Mouse (Mus musculus) lung, embryonic 15.5 days (tissue): Measurements from ENCODE around the gene Garem2. TPM values are rescaled to one million over a fixed set of nuclear protein-coding genes. Genes with fewer than 3 reads are reported as not detected.

Source experiments
- ATAC-seq: fragments of 200-750 bp; cut with Nextera tagmentation; 2 replicates; pipeline ENCODE4 v1.8.0; 2017; ENCODE audit warnings: moderate number of reproducible peaks, borderline replicate concordance; ENCODE audit not compliant: low FRiP score, low TSS enrichment; ENCODE audit errors: extremely low read depth
- H3K27ac ChIP-seq: fragments of 300-500 bp; sonication (generic); 2 replicates; pipeline ENCODE4 v1.5.1; 2015; ENCODE audit warnings: moderate library complexity, mild to moderate bottlenecking, inconsistent platforms
- H3K27me3 ChIP-seq: fragments of 300-500 bp; sonication (generic); 2 replicates; pipeline ENCODE4 v1.6.1; 2015; ENCODE audit warnings: inconsistent platforms
- H3K36me3 ChIP-seq: fragments of 300-500 bp; sonication (generic); 2 replicates; pipeline ENCODE4 v1.6.1; 2015; ENCODE audit warnings: inconsistent platforms
- H3K4me1 ChIP-seq: fragments of 300-500 bp; sonication (generic); 2 replicates; pipeline ENCODE4 v1.6.1; 2015; ENCODE audit warnings: inconsistent platforms
- H3K4me2 ChIP-seq: fragments of 300-500 bp; sonication (generic); 2 replicates; pipeline ENCODE4 v1.6.1; 2015; ENCODE audit warnings: inconsistent platforms, mild to moderate bottlenecking, moderate library complexity
- H3K4me3 ChIP-seq: fragments of 300-500 bp; sonication (generic); 2 replicates; pipeline ENCODE4 v1.5.1; 2015; ENCODE audit warnings: mild to moderate bottlenecking, inconsistent platforms
- H3K9ac ChIP-seq: fragments of 300-500 bp; sonication (generic); 2 replicates; pipeline ENCODE4 v1.6.1; 2015; ENCODE audit warnings: inconsistent platforms
- H3K9me3 ChIP-seq: fragments of 300-500 bp; sonication (generic); 2 replicates; pipeline ENCODE4 v1.6.1; 2016; ENCODE audit warnings: inconsistent platforms
- WGBS: fragments of 180-500 bp; shearing (Covaris S2); methylation state at CpG from one replicate; pipeline ENCODE4 v1.1.7; 2015; 5-methylcytosine and 5-hydroxymethylcytosine counted together
- polyA plus RNA-seq: library from polyadenylated mRNA; unstranded; fragments of >200 nt; fragmentation: Nextera tagmentation; extraction: Ambion mirVana; gene quantifications from 2 replicates; pipeline ENCODE4 v1.2.1, GENCODE M21; 2015

Gene Garem2
- polyA plus RNA-seq, 1 experiment from 2014 or later, result 0.22 TPM

DNA sequence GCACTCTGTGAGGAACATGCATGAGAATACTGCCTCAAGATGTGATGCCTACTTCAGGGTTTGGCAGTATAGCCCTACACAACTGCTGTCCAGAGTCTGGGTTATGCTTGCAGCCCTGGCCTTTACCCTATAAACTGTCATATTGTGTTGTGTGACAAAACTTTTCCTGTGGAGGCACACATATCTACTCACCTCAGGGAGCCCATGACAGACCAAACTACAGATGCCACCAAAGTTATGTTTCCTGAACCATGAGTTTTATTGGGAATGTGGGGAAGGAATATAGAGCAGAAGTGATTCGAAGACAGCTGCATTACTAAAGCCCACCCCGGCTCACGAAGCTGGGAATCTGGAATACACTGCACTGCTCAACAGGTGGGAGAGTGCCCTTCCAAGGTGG is 1.6 kb upstream of the Garem2 start:
- WGBS, result 79% methylated on average over 3 of the region's 3 CpGs
- Histone ChIP-seq H3K36me3 (no peaks in the 10 kb centered on the region), H3K4me2 (no peak overlapping the region), H3K9ac (no peak overlapping the region), H3K27ac (no peak overlapping the region), H3K4me1 (peaks cover 12% of the 10 kb centered on the region), H3K27me3 (peaks cover 60% of the 10 kb centered on the region), H3K9me3 (no peaks in the 10 kb centered on the region), H3K4me3 (no peak overlapping the region)
- no peak for ATAC-seq

DNA sequence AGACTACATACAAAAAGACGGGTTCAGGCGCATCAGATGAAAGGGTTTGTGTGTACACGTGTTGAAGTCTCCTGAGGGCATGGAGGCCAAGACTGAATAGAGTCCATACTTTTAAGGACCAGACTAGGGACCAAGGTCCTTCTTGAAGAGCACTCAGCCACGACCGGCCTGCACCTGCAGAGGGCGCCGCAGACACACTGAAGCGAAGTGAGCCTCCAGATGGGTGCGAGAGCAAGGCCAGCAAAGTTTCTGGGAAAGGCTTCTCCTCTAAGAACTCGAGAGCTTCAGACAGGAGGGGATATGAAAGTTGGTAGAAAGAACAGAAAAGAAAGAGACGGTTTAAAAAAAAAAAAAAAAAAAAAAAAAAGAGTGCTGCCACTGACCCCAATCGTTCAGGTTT is 622 bp upstream of the Garem2 start:
- Histone ChIP-seq H3K9ac (no peak overlapping the region), H3K4me2 (peak overlapping the region; percentile 97), H3K27ac (no peak overlapping the region), H3K4me3 (peak overlapping the region; percentile 49; the same call in 1 of the 2 replicates), H3K36me3 (no peaks in the 10 kb centered on the region), H3K4me1 (peaks cover 12% of the 10 kb centered on the region), H3K9me3 (no peaks in the 10 kb centered on the region), H3K27me3 (peaks cover 69% of the 10 kb centered on the region)
- 2% methylated on average over 12 of the region's 12 CpGs for WGBS
- no peak for ATAC-seq

DNA sequence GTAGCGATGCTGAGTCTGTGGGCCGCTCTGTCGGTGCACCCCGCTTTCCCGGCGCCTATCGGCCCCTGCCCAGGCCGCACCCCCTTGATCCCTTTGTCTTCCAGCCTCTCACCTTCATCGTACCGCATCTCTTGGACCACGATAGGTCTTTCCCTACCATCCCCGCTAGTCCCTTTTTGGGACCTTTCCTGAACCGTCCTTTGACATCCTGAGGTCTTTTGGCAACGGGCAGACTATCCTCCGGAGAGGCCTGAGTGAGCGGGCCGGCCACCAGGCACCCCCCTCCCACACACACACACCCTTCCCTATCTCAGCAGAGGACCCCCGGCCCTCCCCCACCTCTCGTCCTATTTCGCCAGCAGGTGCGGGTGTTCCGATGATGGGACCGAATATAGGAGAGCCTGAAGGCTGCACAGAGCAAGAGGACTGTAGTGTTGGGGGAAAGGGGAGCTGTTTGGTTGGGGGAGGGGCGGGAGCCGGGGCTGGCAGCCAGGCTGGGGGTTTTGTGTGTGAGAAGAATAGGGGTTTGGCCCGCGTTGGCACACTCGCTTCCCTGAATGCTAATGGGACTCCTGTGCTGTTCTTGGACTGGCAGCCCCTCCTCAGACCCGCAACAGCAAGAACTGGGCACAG is 823 bp downstream of the Garem2 start, which contains the start of gene 3110082J24Rik:
3110082J24Rik (minus strand) TSS at position 419 of the 633 bp plus-strand sequence.
- H3K4me1 ChIP-seq, result peaks cover 18% of the 10 kb centered on the region
- no peaks in the 10 kb centered on the region for H3K9me3 ChIP-seq
- H3K27ac ChIP-seq, result no peak within 1 kb of the TSS
- H3K4me3 ChIP-seq, result peak within 1 kb of the TSS; percentile 49
- no peaks in the 10 kb centered on the region for H3K36me3 ChIP-seq
- peak within 1 kb of the TSS; percentile 97 for H3K4me2 ChIP-seq
- H3K27me3 ChIP-seq, result peaks cover 84% of the 10 kb centered on the region
- WGBS, result under 1% methylated on average over 29 of the region's 29 CpGs
- ATAC-seq, result no peak
- peak within 1 kb of the TSS; percentile 34; the same call in 1 of the 2 replicates for H3K9ac ChIP-seq

DNA sequence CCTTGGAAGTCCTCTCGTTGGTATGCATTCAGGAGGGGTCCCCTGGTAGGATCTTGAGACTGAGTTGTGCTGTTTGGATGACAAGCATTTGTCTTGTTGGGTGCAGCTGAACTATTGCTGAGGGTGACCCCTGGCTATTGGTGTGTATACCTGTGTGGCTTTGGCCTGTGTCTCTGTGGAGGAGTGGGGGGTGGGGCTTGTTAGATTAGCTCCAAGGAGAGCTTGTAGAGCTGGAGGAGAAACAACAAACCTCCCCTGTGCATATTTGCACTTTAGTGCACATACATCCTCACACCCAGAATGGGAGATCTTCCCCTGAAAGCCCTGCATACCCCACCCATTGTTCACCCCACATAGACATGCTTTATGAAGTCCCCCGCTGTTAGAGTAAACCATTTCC is 1.8 kb downstream of the Garem2 start:
- Histone ChIP-seq H3K27ac (no peak overlapping the region), H3K9me3 (no peaks in the 10 kb centered on the region), H3K4me1 (peaks cover 25% of the 10 kb centered on the region), H3K27me3 (peaks cover 93% of the 10 kb centered on the region), H3K4me3 (no peak overlapping the region), H3K36me3 (no peaks in the 10 kb centered on the region), H3K9ac (no peak overlapping the region), H3K4me2 (no peak overlapping the region)
- ATAC-seq, result no peak
- WGBS, result 12% methylated on average over 2 of the region's 2 CpGs

DNA sequence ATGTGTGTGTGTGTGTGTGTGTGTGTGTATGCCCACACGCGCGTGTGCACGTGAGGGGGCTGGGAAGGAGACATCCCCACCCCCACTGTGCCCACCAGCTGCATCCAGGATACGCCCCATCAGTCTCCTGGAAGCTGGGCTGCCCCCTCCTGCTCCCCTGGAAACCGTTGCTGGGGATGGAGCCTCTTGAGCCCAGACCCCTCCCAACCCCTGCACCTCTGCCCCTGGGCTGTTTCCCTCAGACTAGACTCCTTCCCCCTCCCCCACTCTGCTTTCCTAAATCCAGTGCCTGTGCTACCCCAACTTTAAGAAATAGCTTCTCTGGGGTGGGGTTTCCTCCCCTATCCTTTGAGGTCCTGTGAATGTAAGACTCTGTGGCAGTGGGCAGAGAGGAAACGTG is 2.2 kb downstream of the Garem2 start:
- Histone ChIP-seq H3K4me2 (no peak overlapping the region), H3K4me1 (peaks cover 25% of the 10 kb centered on the region), H3K9ac (no peak overlapping the region), H3K27ac (no peak overlapping the region), H3K27me3 (peaks cover 98% of the 10 kb centered on the region), H3K9me3 (no peaks in the 10 kb centered on the region), H3K36me3 (no peaks in the 10 kb centered on the region), H3K4me3 (no peak overlapping the region)
- 13% methylated on average over 7 of the region's 7 CpGs for WGBS
- ATAC-seq, result no peak

DNA sequence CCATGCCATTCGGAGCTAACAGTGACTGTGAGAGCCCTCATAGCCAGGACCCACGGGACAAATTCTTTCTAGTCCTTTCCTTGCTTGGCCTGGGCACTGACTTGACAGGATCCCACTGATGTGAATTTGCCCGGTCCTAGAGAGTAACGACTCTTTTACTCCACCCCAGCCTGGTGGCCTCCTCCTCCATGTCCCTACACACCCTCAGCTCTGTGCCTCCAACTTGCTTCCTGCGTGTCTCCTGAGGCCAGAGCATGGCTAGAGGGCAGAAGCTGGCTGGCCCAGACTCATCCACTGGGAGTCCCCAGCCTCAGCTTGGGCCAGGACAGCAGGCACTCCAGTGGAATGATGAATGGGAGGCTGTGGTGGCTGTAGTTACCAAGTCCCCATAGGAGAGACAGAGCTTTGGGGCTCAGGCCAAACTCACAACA is 2.7 kb downstream of the Garem2 start:
- WGBS, result 7% methylated on average over 5 of the region's 5 CpGs
- Histone ChIP-seq H3K9ac (no peak overlapping the region), H3K4me2 (no peak overlapping the region), H3K27ac (no peak overlapping the region), H3K36me3 (no peaks in the 10 kb centered on the region), H3K9me3 (no peaks in the 10 kb centered on the region), H3K4me1 (peaks cover 25% of the 10 kb centered on the region), H3K27me3 (peaks cover 98% of the 10 kb centered on the region), H3K4me3 (no peak overlapping the region)
- no peak for ATAC-seq

DNA sequence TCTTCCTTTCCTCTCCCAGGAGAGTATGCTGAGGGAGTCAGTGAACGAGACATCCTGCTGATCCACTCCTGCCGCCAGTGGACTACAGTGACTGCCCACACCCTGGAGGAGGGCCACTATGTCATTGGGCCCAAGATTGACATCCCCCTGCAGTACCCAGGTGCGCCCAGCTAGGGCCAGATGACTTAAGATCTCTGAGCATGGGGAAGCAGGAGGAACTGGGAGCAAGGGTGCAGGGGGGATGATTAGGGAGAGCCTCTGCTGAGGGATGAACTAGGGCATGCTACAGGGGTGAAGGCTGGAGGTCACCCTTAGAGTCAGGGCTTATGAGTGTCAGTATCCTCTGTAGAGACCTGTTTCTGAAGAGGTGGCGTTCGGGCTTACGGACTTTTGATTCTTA is 3.3 kb downstream of the Garem2 start:
- H3K36me3 ChIP-seq, result no peaks in the 10 kb centered on the region
- no peak overlapping the region for H3K4me3 ChIP-seq
- H3K9me3 ChIP-seq, result no peaks in the 10 kb centered on the region
- H3K4me1 ChIP-seq, result peaks cover 26% of the 10 kb centered on the region
- H3K9ac ChIP-seq, result no peak overlapping the region
- H3K27ac ChIP-seq, result no peak overlapping the region
- ATAC-seq, result no peak
- 71% methylated on average over 6 of the region's 6 CpGs for WGBS
- H3K27me3 ChIP-seq, result peaks cover 99% of the 10 kb centered on the region
- H3K4me2 ChIP-seq, result no peak overlapping the region

DNA sequence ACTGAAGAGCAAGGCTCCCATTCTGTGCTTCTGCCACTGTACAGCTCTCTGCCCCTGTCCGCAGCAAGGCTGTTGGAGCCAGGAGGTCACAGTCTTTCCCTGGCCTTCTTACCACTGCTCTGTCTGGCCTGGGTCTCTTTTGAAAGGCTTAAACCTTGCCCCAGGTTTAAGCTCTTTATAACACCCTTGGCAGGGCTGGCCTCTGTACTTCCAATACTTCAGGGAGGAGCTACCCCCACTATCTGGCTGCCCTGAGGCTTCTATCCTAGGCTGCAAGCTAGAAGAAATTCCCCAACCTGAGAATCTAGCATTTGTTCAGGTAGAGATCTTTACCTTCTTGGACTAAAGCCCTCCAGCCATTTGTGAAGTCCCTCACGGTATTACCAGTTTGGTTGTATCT is 4.9 kb downstream of the Garem2 start:
- H3K4me2 ChIP-seq, result no peak overlapping the region
- no peak overlapping the region for H3K27ac ChIP-seq
- H3K9ac ChIP-seq, result no peak overlapping the region
- H3K36me3 ChIP-seq, result no peaks in the 10 kb centered on the region
- peaks cover 39% of the 10 kb centered on the region for H3K4me1 ChIP-seq
- no peak for ATAC-seq
- 58% methylated on average over 2 of the region's 2 CpGs for WGBS
- H3K4me3 ChIP-seq, result no peak overlapping the region
- no peaks in the 10 kb centered on the region for H3K9me3 ChIP-seq
- peaks cover 99% of the 10 kb centered on the region for H3K27me3 ChIP-seq

DNA sequence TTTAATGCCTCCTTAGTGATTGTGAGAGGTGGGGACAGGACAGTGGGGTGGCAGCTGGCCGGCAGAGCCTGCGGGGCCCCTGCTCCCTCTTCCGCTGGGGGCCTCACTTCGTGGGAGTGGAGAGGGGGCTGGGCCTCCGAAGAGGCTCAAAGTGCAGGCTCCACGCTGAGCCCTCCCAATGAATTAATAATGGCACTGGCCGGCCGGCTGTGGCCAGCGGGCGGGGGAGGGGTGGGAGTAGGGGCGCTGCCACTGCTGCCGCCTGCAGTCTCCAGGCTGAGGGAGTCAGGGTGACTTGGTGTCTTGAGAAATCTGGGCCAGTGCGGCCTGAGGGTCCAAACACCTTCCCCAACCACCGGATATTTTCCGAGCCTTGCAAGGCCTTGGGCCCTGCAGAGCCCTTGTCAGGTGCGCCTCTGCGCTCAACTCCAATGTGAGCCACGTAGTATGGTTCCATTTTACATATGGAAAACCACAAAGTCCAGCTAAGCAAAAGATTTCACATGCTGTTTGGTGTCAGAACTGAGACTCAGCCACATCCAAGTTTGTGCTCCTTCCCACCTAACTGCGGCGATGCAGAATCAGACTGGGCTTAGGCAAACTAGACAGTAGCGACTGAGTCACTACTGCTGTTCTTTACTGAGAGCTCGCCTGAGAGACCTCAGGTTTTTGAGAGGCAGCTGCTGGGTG is 5.6 kb downstream of the Garem2 start:
- peaks cover 35% of the 10 kb centered on the region for H3K4me1 ChIP-seq

DNA sequence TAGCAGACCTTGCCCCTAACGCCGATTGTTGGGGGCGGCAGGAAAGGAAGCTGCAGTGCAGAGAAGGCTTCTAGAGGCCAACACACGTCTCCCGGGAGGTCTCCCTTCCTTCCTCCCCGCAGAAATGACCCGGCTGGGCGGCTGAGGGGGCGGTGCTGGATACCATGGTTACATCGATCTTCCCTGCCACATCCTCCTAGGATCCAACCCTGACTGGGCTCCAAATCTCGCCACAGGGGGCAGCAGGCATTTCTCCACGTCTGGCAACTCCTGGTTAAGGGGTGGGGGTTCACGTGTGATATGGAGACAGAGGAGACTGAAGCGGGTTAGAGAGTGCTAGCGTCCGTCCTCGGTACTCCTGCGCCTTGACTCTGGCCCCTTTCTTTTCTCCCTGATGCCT is 6.2 kb downstream of the Garem2 start:
- H3K4me1 ChIP-seq, result peaks cover 31% of the 10 kb centered on the region
- peak overlapping the region; percentile 13 for H3K4me3 ChIP-seq
- H3K9ac ChIP-seq, result no peak overlapping the region
- no peaks in the 10 kb centered on the region for H3K9me3 ChIP-seq
- no peaks in the 10 kb centered on the region for H3K36me3 ChIP-seq
- WGBS, result 3% methylated on average over 18 of the region's 18 CpGs
- ATAC-seq, result peak; percentile 9; the same call in 1 of the 2 replicates
- H3K4me2 ChIP-seq, result peak overlapping the region; percentile 48
- no peak overlapping the region for H3K27ac ChIP-seq
- peaks cover 99% of the 10 kb centered on the region for H3K27me3 ChIP-seq

More for the DNA sequence above, 5.6 kb downstream of the Garem2 start:
- H3K4me2 ChIP-seq, result peak overlapping the region; percentile 48
- no peaks in the 10 kb centered on the region for H3K36me3 ChIP-seq
- H3K27ac ChIP-seq, result no peak overlapping the region
- WGBS, result 13% methylated on average over 22 of the region's 22 CpGs
- H3K9me3 ChIP-seq, result no peaks in the 10 kb centered on the region
- H3K27me3 ChIP-seq, result peaks cover 99% of the 10 kb centered on the region
- peak overlapping the region; percentile 13; the same call in 1 of the 2 replicates for H3K4me3 ChIP-seq
- no peak overlapping the region for H3K9ac ChIP-seq
- ATAC-seq, result no peak

DNA sequence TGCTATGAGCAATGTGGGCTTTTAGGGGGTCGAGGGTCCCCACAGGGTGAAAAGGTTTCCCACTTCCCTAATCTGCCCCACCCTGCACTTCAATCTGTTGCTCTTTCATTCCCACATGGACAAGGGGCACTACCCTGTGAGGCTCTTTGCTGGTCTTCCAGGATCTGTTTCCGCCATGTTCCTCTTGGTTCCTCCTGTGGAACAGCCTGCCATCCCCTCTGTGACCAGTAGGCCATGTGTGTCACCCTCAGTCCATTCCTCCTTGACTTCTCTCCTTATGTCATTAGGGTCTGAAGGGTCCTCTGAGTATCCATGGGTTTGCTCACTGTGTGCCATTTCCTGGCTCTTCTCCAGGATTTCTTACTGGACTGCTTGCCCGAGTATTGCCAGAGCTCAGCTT is 6.8 kb downstream of the Garem2 start:
- Histone ChIP-seq H3K36me3 (no peaks in the 10 kb centered on the region), H3K4me1 (peaks cover 31% of the 10 kb centered on the region), H3K27ac (no peak overlapping the region), H3K27me3 (peaks cover 93% of the 10 kb centered on the region), H3K9ac (no peak overlapping the region), H3K4me3 (no peak overlapping the region), H3K4me2 (peak overlapping the region; percentile 48; the same call in 1 of the 2 replicates), H3K9me3 (no peaks in the 10 kb centered on the region)
- no peak for ATAC-seq
- WGBS, result 68% methylated on average over 3 of the region's 3 CpGs

DNA sequence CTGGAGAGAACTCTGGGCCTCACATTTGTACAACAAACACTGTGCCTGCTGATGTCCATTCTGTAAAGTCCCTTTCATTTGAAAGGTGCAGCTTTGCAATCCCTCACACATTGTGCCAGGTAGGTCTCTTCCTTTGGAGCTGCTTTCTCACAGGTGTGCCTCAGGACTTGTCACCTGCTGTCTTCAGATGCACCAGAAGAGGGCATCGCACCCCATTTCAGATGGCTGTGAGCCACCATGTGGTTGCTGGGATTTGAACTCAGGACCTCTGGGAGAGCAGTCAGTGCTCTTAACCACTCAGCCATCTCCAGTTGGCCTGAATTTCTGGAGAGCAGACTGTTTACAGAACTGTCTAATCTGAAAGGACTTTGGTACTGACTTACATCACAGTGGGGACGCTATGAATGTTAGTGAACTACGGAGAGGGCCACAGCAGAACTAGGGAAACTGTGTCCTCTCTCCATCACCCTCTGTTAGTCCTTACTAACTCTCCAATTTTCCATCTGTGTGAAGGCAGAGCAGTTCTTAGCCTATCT is 7.6 kb downstream of the Garem2 start:
- Histone ChIP-seq H3K4me3 (no peak overlapping the region), H3K27me3 (peaks cover 85% of the 10 kb centered on the region)
- WGBS, result 83% methylated on average over 3 of the region's 3 CpGs

More for the DNA sequence above, 7.6 kb downstream of the Garem2 start:
- no peak overlapping the region for H3K27ac ChIP-seq
- no peaks in the 10 kb centered on the region for H3K36me3 ChIP-seq
- H3K9me3 ChIP-seq, result no peaks in the 10 kb centered on the region
- ATAC-seq, result no peak
- H3K9ac ChIP-seq, result no peak overlapping the region
- no peak overlapping the region for H3K4me2 ChIP-seq
- H3K4me1 ChIP-seq, result peaks cover 31% of the 10 kb centered on the region
